In the genomic region with DNA sequence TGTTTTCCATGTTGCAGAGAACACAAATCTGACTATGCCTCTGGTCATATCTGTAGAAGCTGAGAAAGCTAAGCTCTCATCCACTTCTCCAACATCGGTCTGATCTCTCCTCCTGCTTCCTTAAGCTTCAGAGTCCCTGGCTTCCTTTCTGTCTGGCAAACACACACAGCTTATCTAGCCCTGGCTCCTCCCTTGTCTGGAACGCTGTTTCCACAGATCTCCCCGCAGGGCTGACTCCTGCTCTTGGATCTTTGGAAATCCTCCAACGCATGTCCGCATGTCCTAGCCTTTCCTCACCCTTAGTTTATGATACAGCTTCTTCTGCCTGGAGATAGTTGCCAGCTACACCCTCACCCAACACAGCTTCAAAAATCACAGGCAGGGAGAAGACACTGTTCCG, we compare ENCODE assay signal across 9 mouse cellular contexts. TPM values are rescaled to one million over a fixed set of nuclear protein-coding genes. Genes with fewer than 3 reads are reported as not detected.
DNase-seq lines count a peak whose midpoint lies in the region; ATAC-seq lines count a peak whose summit lies in the region.
"Had no signal": no experiment of that assay in that cellular context is flagged by ENCODE, and none has a peak within 500 bp of the region (broad histone marks: within the 10 kb centered on the region; RNA-seq: fewer than 3 reads in every experiment).

No protein-coding gene starts in this region.

- H3K4me2 ChIP-seq in kidney, embryonic 16.5 days (replicated peaks; ENCODE audit: low read depth, low read length), result no peak overlapping the region
- H3K4me2 ChIP-seq in heart, embryonic 12.5 days, result peak overlapping the region; percentile 38; the same call in 1 of the 2 replicates

- no peaks in the 10 kb centered on the region for H3K36me3 ChIP-seq in kidney, embryonic 16.5 days (ENCODE audit: insufficient read depth, low read length)
- no peaks in the 10 kb centered on the region for H3K36me3 ChIP-seq in heart, embryonic 12.5 days
- H3K36me3 ChIP-seq: G1E had no signal

- peaks cover 37% of the 10 kb centered on the region for H3K4me1 ChIP-seq in kidney, embryonic 16.5 days (ENCODE audit: insufficient read depth, low read length)
- H3K4me1 ChIP-seq in heart, embryonic 12.5 days (replicated peaks), result peaks cover 41% of the 10 kb centered on the region

- 62% methylated on average over 6 of the region's 6 CpGs for WGBS in kidney, embryonic 16.5 days
- WGBS in heart, embryonic 12.5 days, result 13% methylated on average over 6 of the region's 6 CpGs

- no peaks in the 10 kb centered on the region for H3K27me3 ChIP-seq in kidney, embryonic 16.5 days (ENCODE audit: insufficient read depth, low read length)
- no peaks in the 10 kb centered on the region for H3K27me3 ChIP-seq in heart, embryonic 12.5 days (replicated peaks)

- H3K27ac ChIP-seq in kidney, embryonic 16.5 days (ENCODE audit: low read length), result peak overlapping the region; percentile 27; the same call in 1 of the 2 replicates
- peak overlapping the region; percentile 84 for H3K27ac ChIP-seq in heart, embryonic 12.5 days (ENCODE audit: poor library complexity, severe bottlenecking)

- ATAC-seq in kidney, embryonic 16.5 days (ENCODE audit: low FRiP score, low TSS enrichment), result no peak
- ATAC-seq in heart, embryonic 12.5 days (ENCODE audit: insufficient number of reproducible peaks, low FRiP score), result no peak

- DNase-seq in kidney, postnatal 36 days, result no peak
- peak; percentile 83 for DNase-seq in NIH3T3 (ENCODE audit: low read depth)
- DNase-seq in lung, postnatal 10 days, result peak; percentile 59
- no peak for DNase-seq in thymus, postnatal 14 days
- DNase-seq in right cerebral cortex, adult 2 months (ENCODE audit: low spot score in 2 of 2), result no peak
- DNase-seq in right cerebral cortex, postnatal 4 days, result no peak

- no peaks in the 10 kb centered on the region for H3K9me3 ChIP-seq in kidney, embryonic 16.5 days (ENCODE audit: low read length)
- H3K9me3 ChIP-seq in heart, embryonic 12.5 days (replicated peaks), result no peaks in the 10 kb centered on the region
- H3K9me3 ChIP-seq: G1E had no signal

- H3K9ac ChIP-seq in kidney, embryonic 16.5 days (replicated peaks; ENCODE audit: low read length), result no peak overlapping the region
- 0 out of 2 replicates have a peak overlapping the region, but pooled peaks have one; percentile 7 for H3K9ac ChIP-seq in heart, embryonic 12.5 days

- peak overlapping the region; percentile 46; the same call in 1 of the 2 replicates for H3K4me3 ChIP-seq in kidney, embryonic 16.5 days (ENCODE audit: low read length)
- no peak overlapping the region for H3K4me3 ChIP-seq in heart, embryonic 12.5 days

RNA-seq across cellular contexts. Expression of gene Tmem107, which starts 3.0 kb away (rescaled TPM):
- polyA plus RNA-seq in kidney, embryonic 16.5 days (2015; fragmentation: Nextera tagmentation; extraction: Ambion mirVana), result 61.0 and 68.1 TPM in 2 replicates
- 30.6 and 31.5 TPM in 2 replicates for polyA plus RNA-seq in heart, embryonic 12.5 days (2016; fragmentation: Nextera tagmentation; extraction: Ambion mirVana)

RNA-seq across cellular contexts. Expression of gene Borcs6, which starts 8.1 kb away (rescaled TPM):
- polyA plus RNA-seq in kidney, embryonic 16.5 days (2015; fragmentation: Nextera tagmentation; extraction: Ambion mirVana), result 8.0 and 9.1 TPM in 2 replicates
- 10.7 and 13.6 TPM in 2 replicates for polyA plus RNA-seq in heart, embryonic 12.5 days (2016; fragmentation: Nextera tagmentation; extraction: Ambion mirVana)

RNA-seq across cellular contexts. Expression of gene Vamp2, which starts 20.7 kb away (rescaled TPM):
- 81.5 and 114 TPM in 2 replicates for polyA plus RNA-seq in kidney, embryonic 16.5 days (2015; fragmentation: Nextera tagmentation; extraction: Ambion mirVana)
- polyA plus RNA-seq in heart, embryonic 12.5 days (2016; fragmentation: Nextera tagmentation; extraction: Ambion mirVana), result 97.2 and 100 TPM in 2 replicates

RNA-seq across cellular contexts. Expression of gene Aurkb, which starts 22.2 kb away (rescaled TPM):
- 176 and 177 TPM in 2 replicates for polyA plus RNA-seq in kidney, embryonic 16.5 days (2015; fragmentation: Nextera tagmentation; extraction: Ambion mirVana)
- polyA plus RNA-seq in heart, embryonic 12.5 days (2016; fragmentation: Nextera tagmentation; extraction: Ambion mirVana), result 79.4 and 85.9 TPM in 2 replicates

RNA-seq across cellular contexts. Expression of gene Per1, which starts 27.4 kb away (rescaled TPM):
- 11.4 and 15.6 TPM in 2 replicates for polyA plus RNA-seq in kidney, embryonic 16.5 days (2015; fragmentation: Nextera tagmentation; extraction: Ambion mirVana)
- 9.4 and 9.8 TPM in 2 replicates for polyA plus RNA-seq in heart, embryonic 12.5 days (2016; fragmentation: Nextera tagmentation; extraction: Ambion mirVana)

Comparison
In these comparisons a context has a peak if more than half of its experiments do, and no peak if none do; other contexts are left out.
1. DNase-seq: peak in NIH3T3 (single experiment) and lung, postnatal 10 days (single experiment); none in kidney, postnatal 36 days (0 of 2), thymus, postnatal 14 days (single experiment), right cerebral cortex, adult 2 months (0 of 2) and right cerebral cortex, postnatal 4 days (single experiment).